Mouse (Mus musculus) liver, embryonic 11.5 days (tissue): ENCODE data around the gene Fhdc1. TPM values are rescaled to one million over a fixed set of nuclear protein-coding genes. Genes with fewer than 3 reads are reported as not detected.

ENCODE experiments used
- ATAC-seq: fragments of 200-750 bp; cut with Nextera tagmentation; replicated peaks from 2 replicates; pipeline ENCODE4 v1.8.0; 2017; ENCODE audit warnings: moderate number of reproducible peaks, mild to moderate bottlenecking, moderate TSS enrichment, moderate library complexity; ENCODE audit not compliant: low FRiP score
- DNase-seq: peaks from one replicate; pipeline ENCODE4 v3.0.0-alpha.2; 2017; ENCODE audit warnings: low spot score
- H3K27ac ChIP-seq: fragments of 300-500 bp; sonication (generic); 2 replicates; pipeline ENCODE4 v1.5.1; 2014; ENCODE audit warnings: mild to moderate bottlenecking, low read depth, low read length, control low read depth
- H3K27me3 ChIP-seq: fragments of 300-500 bp; sonication (generic); replicated peaks from 2 replicates; pipeline ENCODE4 v1.6.1; 2014; ENCODE audit warnings: low read length, mixed read lengths; ENCODE audit not compliant: control insufficient read depth, insufficient read depth
- H3K36me3 ChIP-seq: fragments of 300-500 bp; sonication (generic); 2 replicates; pipeline ENCODE4 v1.6.1; 2014; ENCODE audit warnings: mild to moderate bottlenecking, low read length, moderate library complexity, mixed read lengths; ENCODE audit not compliant: control insufficient read depth, insufficient read depth
- H3K4me1 ChIP-seq: fragments of 300-500 bp; sonication (generic); replicated peaks from 2 replicates; pipeline ENCODE4 v1.6.1; 2014; ENCODE audit warnings: low read length, mixed read lengths; ENCODE audit not compliant: control insufficient read depth, insufficient read depth
- H3K4me2 ChIP-seq: fragments of 300-500 bp; sonication (generic); 2 replicates; pipeline ENCODE4 v1.6.1; 2014; ENCODE audit warnings: mild to moderate bottlenecking, control low read depth, moderate library complexity
- H3K4me3 ChIP-seq: fragments of 300-500 bp; sonication (generic); 2 replicates; pipeline ENCODE4 v1.5.1; 2014; ENCODE audit warnings: low read depth, low read length, control low read depth
- H3K9ac ChIP-seq: fragments of 300-500 bp; sonication (generic); 2 replicates; pipeline ENCODE4 v1.6.1; 2014; ENCODE audit warnings: low read depth, low read length, control low read depth
- H3K9me3 ChIP-seq: fragments of 300-500 bp; sonication (generic); 2 replicates; pipeline ENCODE4 v1.6.1; 2016; ENCODE audit warnings: low read length, inconsistent platforms, mixed read lengths; ENCODE audit not compliant: control insufficient read depth
- WGBS: fragments of 180-500 bp; shearing (Covaris S2); extraction: QIAGEN DNeasy Blood & Tissue Kit; methylation state at CpG from one replicate; pipeline ENCODE4 v1.1.7; 2014; 5-methylcytosine and 5-hydroxymethylcytosine counted together
- polyA plus RNA-seq: library from polyadenylated mRNA; unstranded; fragments of >200 nt; fragmentation: Nextera tagmentation; extraction: Ambion mirVana; gene quantifications from 2 replicates; pipeline ENCODE4 v1.2.1, GENCODE M21; 2014

The Fhdc1 gene
- polyA plus RNA-seq, 1 experiment from 2014 or later: 7.6 TPM

DNA sequence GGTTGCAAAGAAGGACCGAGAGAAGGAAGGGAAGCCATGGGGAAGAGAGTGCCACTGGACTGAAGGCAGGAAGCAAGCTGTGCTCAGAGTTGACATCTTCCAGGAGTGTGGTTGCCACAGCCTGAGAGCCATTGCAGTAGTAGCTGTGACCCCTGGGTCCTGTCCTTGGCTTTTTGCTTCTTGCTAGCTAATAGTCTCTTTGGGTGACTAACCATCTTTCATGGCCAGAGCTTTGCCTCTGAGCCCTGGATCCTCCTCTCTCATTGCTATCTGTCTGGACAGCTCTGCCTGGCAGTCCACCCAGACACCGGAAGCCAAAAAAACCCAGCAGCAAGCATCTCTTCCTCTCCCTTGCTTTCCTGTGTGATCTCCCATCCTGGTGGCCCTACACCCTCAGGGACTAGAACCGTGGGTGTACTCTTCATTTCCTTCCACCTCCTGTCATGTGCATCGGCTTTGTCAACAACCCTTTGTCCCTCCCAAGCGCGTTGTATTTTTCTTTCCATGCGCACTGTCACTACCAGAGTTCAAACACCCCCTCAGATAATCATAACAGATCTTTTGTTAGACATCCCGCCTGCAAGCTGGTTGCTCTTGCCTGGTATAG lies 85.3 kb downstream of the Fhdc1 start:
- H3K4me3 ChIP-seq: no peak overlapping the region
- no peak overlapping the region for H3K4me2 ChIP-seq
- H3K9ac ChIP-seq: no peak overlapping the region
- DNase-seq (no peak), ATAC-seq (no peak)
- 76% methylated on average over 8 of the region's 8 CpGs for WGBS
- H3K27me3 ChIP-seq: no peaks in the 10 kb centered on the region
- 0 out of 2 replicates have a peak, but pooled peaks cover 3% of the 10 kb centered on the region for H3K4me1 ChIP-seq
- H3K9me3 ChIP-seq: no peaks in the 10 kb centered on the region
- H3K36me3 ChIP-seq: no peaks in the 10 kb centered on the region
- no peak overlapping the region for H3K27ac ChIP-seq

Other genes starting within 250 kb of the Fhdc1 start
- 7.7 and 8.2 TPM in 2 replicates for gene Trim2, start 173.6 kb downstream of the Fhdc1 start, polyA plus RNA-seq
- gene Arfip1, start 102.2 kb upstream of the Fhdc1 start, polyA plus RNA-seq: 30.9 and 33.7 TPM in 2 replicates
- not detected in 2 replicates for gene Tigd4, start 113.1 kb upstream of the Fhdc1 start, polyA plus RNA-seq
- 0.60 and 0.89 TPM in 2 replicates for gene Tmem154, start 185.8 kb upstream of the Fhdc1 start, polyA plus RNA-seq